Mouse (Mus musculus) adrenal gland, adult 8-10 months (tissue): ENCODE measurements at regions not wholly inside any gene's neighbourhood (a gene's known extent, or its start where the extent isn't known, plus 50 kb on each side); places are given as distances from the start of the nearest gene placed in this dataset.

Experiments
- DNase-seq: peaks from one replicate; pipeline ENCODE4 v3.0.0; 2022

- no peak for DNase-seq
These were observed 94.7 kb upstream of the Sash1 start for GRCm38 (mm10) chr10:8980568-8980967.

GRCm38 (mm10) chr10:8978595-8978994, 92.7 kb upstream of the Sash1 start:
- DNase-seq, result no peak

- no peak for DNase-seq
These were observed 88.1 kb upstream of the Sash1 start for GRCm38 (mm10) chr10:8973934-8974333.

GRCm38 (mm10) chr10:8972789-8973551, 87.1 kb upstream of the Sash1 start:
- DNase-seq, result no peak

GRCm38 (mm10) chr10:8970807-8971206, 84.9 kb upstream of the Sash1 start:
- DNase-seq, result no peak

GRCm38 (mm10) chr10:8969586-8969985, 83.7 kb upstream of the Sash1 start:
- no peak for DNase-seq

GRCm38 (mm10) chr10:8969016-8969415, 83.1 kb upstream of the Sash1 start:
- no peak for DNase-seq

- no peak for DNase-seq
These were observed 82.5 kb upstream of the Sash1 start for GRCm38 (mm10) chr10:8968276-8968923.

GRCm38 (mm10) chr10:8962921-8963320, 77.1 kb upstream of the Sash1 start:
- no peak for DNase-seq

GRCm38 (mm10) chr10:8960964-8961675, 75.2 kb upstream of the Sash1 start:
- DNase-seq, result no peak

GRCm38 (mm10) chr10:8960275-8960960, 74.5 kb upstream of the Sash1 start:
- DNase-seq, result no peak

- no peak for DNase-seq
These were observed 69.8 kb upstream of the Sash1 start for GRCm38 (mm10) chr10:8955499-8956211.

GRCm38 (mm10) chr10:8954003-8954402, 68.1 kb upstream of the Sash1 start:
- no peak for DNase-seq

- no peak for DNase-seq
These were observed 67.1 kb upstream of the Sash1 start for GRCm38 (mm10) chr10:8952922-8953321.

- DNase-seq, result no peak
These were observed 66.1 kb upstream of the Sash1 start for GRCm38 (mm10) chr10:8951937-8952336.

- DNase-seq, result peak; percentile 46
These were observed 65.5 kb upstream of the Sash1 start for GRCm38 (mm10) chr10:8951236-8951825.

- DNase-seq, result no peak
These were observed 62.4 kb upstream of the Sash1 start for GRCm38 (mm10) chr10:8948227-8948626.

- no peak for DNase-seq
These were observed 59.4 kb upstream of the Sash1 start for GRCm38 (mm10) chr10:8945195-8945751.

- no peak for DNase-seq
These were observed 58.7 kb upstream of the Sash1 start for GRCm38 (mm10) chr10:8944586-8944985.

GRCm38 (mm10) chr10:8943698-8944097, 57.8 kb upstream of the Sash1 start:
- DNase-seq, result no peak

GRCm38 (mm10) chr10:8942967-8943471, 57.1 kb upstream of the Sash1 start:
- no peak for DNase-seq
